Mouse (Mus musculus) liver, adult 2 months (tissue): ENCODE results near the gene Rnf146. TPM values are rescaled to one million over a fixed set of nuclear protein-coding genes. Genes with fewer than 3 reads are reported as not detected.
"Not testable (repeated sequence)": the region's sequence is repeated elsewhere in the genome, so short reads cannot be mapped to it uniquely, and the experiment has no call there.

ENCODE experiments used
- DNase-seq: peaks from one replicate; pipeline ENCODE4 v3.0.0-alpha.2; 2011; ENCODE audit warnings: low read depth, low spot score; ENCODE audit errors: extremely low read depth
- H3K27ac ChIP-seq: fragments of 200-500 bp; replicated peaks from 2 replicates; pipeline ENCODE4 v1.5.1; 2012; ENCODE audit warnings: low read depth, mild to moderate bottlenecking, control low read depth, inconsistent platforms, low read length; ENCODE audit not compliant: insufficient read depth
- H3K27me3 ChIP-seq: fragments of 200-500 bp; 2 replicates; pipeline ENCODE4 v1.6.1; 2012; ENCODE audit warnings: mild to moderate bottlenecking, moderate library complexity, low read length, inconsistent platforms; ENCODE audit not compliant: control insufficient read depth, insufficient read depth
- H3K36me3 ChIP-seq: fragments of 200-500 bp; 2 replicates; pipeline ENCODE4 v1.6.1; 2012; ENCODE audit warnings: low read length, inconsistent platforms; ENCODE audit not compliant: control insufficient read depth, insufficient read depth
- H3K4me1 ChIP-seq: fragments of 200-500 bp; 2 replicates; pipeline ENCODE4 v1.6.1; 2011; ENCODE audit warnings: low read length; ENCODE audit not compliant: control insufficient read depth, insufficient read depth
- H3K4me3 ChIP-seq: fragments of 200-500 bp; 2 replicates; pipeline ENCODE4 v1.5.1; 2011; ENCODE audit warnings: low read depth, mild to moderate bottlenecking, control low read depth, low read length, moderate library complexity; ENCODE audit not compliant: insufficient read depth
- H3K79me2 ChIP-seq: fragments of 200-500 bp; 2 replicates; pipeline ENCODE4 v1.6.1; 2012; ENCODE audit warnings: inconsistent platforms, mild to moderate bottlenecking, low read length, moderate library complexity; ENCODE audit not compliant: control insufficient read depth, insufficient read depth
- H3K9ac ChIP-seq: fragments of 200-500 bp; 2 replicates; pipeline ENCODE4 v1.6.1; 2012; ENCODE audit warnings: low read depth, mild to moderate bottlenecking, control low read depth, inconsistent platforms, low read length
- CTCF ChIP-seq: fragments of 200-500 bp; IDR thresholded peaks from 2 replicates; pipeline ENCODE4 v1.5.1; 2011; ENCODE audit warnings: low read depth, low read length, control low read depth
- POLR2A ChIP-seq: fragments of 200-500 bp; IDR thresholded peaks from 2 replicates; pipeline ENCODE4 v1.6.1; 2011; ENCODE audit warnings: low read length, control low read depth; ENCODE audit not compliant: insufficient read depth; ENCODE audit errors: extremely low read depth
- WGBS: fragments of 180-500 bp; shearing (Covaris S2); methylation state at CpG from one replicate; pipeline ENCODE4 v1.1.7; 2018; 5-methylcytosine and 5-hydroxymethylcytosine counted together
- polyA plus RNA-seq: library from polyadenylated mRNA; depleted of rRNA; stranded (reverse); fragments of >200 nt; gene quantifications from 2 replicates; pipeline ENCODE4 v1.2.3, GENCODE M21; 2012; rRNA removed
- total RNA-seq: library from RNA; depleted of rRNA; stranded (reverse); fragments of >200 nt; gene quantifications from 2 replicates; pipeline ENCODE4 v1.2.3, GENCODE M21; 2014; rRNA removed

Gene Rnf146
- 27.8 and 30.1 TPM in 2 replicates for total RNA-seq
- 11.2 and 12.9 TPM in 2 replicates for polyA plus RNA-seq

GRCm38 (mm10) chr10:29362197-29362900, at the start of gene Rnf146:
Rnf146 (minus strand) TSS chr10:29362442.
- Histone ChIP-seq H3K79me2 (peaks cover 4% of the 10 kb centered on the region; the same call in 1 of the 2 replicates), H3K9ac (peak within 1 kb of the TSS; percentile 99), H3K27ac (peak within 1 kb of the TSS; percentile 93), H3K27me3 (no peaks in the 10 kb centered on the region), H3K36me3 (no peaks in the 10 kb centered on the region), H3K4me3 (peak within 1 kb of the TSS; percentile 98), H3K4me1 (peaks cover 14% of the 10 kb centered on the region; the same call in 1 of the 2 replicates)
- WGBS = 3% methylated on average over 15 of the region's 15 CpGs
- DNase-seq = peak; percentile 61
- TF ChIP-seq CTCF (no peak), POLR2A (no peak; the same call in none of the 2 replicates)

DNA sequence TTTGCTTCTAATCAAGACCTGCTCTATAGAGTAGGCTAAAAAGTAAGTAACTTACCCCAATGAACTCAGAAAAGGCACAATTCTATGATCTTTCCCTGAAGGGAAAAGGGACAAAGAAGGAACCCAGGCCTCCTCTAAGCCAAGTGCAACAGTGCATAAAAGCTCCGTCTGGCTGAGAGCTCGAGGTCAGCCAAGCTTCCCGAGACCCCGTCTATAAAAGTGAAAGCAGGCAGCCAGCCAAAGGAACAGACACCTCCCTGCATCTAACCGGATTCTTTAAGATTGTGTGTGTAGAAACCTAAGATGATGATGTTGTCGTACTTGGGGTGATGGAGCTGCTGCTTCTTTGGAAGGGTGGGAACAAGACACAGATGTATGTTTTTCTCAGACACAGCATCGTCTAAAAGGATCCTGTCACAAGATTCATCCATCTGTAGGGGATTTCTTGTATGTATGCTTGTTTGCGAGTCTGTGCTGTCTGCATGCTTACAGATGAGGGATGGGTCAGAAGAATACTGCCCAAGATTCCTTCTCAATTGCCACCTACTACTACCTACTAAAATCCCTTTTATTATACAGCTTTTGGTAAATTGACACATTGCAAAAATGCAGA, 40.5 kb upstream of the Rnf146 start:
- Histone ChIP-seq H3K9ac (no peak overlapping the region), H3K36me3 (no peaks in the 10 kb centered on the region), H3K27me3 (no peaks in the 10 kb centered on the region), H3K27ac (no peak overlapping the region), H3K4me3 (no peak overlapping the region), H3K79me2 (no peaks in the 10 kb centered on the region), H3K4me1 (no peaks in the 10 kb centered on the region)
- no peak for DNase-seq
- 65% methylated on average over 8 of the region's 8 CpGs for WGBS
- TF ChIP-seq CTCF (no peak), POLR2A (no peak)

GRCm38 (mm10) chr10:29394890-29395289, 32.6 kb upstream of the Rnf146 start:
- H3K4me3 ChIP-seq, H3K36me3 ChIP-seq, H3K27ac ChIP-seq, H3K79me2 ChIP-seq, H3K27me3 ChIP-seq, H3K9ac ChIP-seq, H3K4me1 ChIP-seq: not testable (repeated sequence)
- DNase-seq = peak; percentile 14
- WGBS = 76% methylated on average over 2 of the region's 2 CpGs

GRCm38 (mm10) chr10:29381558-29381957, 19.3 kb upstream of the Rnf146 start:
- Histone ChIP-seq H3K27ac (no peak overlapping the region), H3K36me3 (no peaks in the 10 kb centered on the region), H3K4me3 (no peak overlapping the region), H3K27me3 (no peaks in the 10 kb centered on the region), H3K4me1 (no peaks in the 10 kb centered on the region), H3K79me2 (no peaks in the 10 kb centered on the region), H3K9ac (no peak overlapping the region)
- no peak for DNase-seq
- 72% methylated on average over 2 of the region's 2 CpGs for WGBS
- TF ChIP-seq POLR2A (no peak), CTCF (no peak)

DNA sequence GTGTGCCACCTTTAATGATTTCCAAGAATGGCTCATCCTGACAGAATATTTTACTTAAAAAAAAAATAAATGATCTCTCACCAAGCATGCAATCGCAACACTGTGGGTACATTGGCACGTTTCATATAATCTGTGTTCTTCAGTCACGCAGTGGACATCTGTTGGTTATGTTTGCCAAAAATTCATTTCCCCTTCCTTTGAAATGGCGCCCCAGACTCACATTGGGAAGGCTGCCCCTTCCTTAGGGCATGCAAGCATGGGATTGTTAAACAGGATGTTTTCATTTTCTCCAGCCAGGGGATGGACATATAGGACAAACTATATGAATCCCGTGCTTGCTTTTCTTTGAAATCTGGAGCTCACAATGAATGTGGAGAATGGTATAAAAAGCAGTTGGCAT, 11.8 kb upstream of the Rnf146 start:
- no peak for TF ChIP-seq POLR2A
- no peak for TF ChIP-seq CTCF
- Histone ChIP-seq H3K4me1 (no peaks in the 10 kb centered on the region), H3K27ac (no peak overlapping the region), H3K79me2 (no peaks in the 10 kb centered on the region), H3K9ac (no peak overlapping the region), H3K4me3 (no peak overlapping the region), H3K36me3 (no peaks in the 10 kb centered on the region), H3K27me3 (no peaks in the 10 kb centered on the region)
- 84% methylated on average over 5 of the region's 5 CpGs for WGBS
- no peak for DNase-seq
